Mouse (Mus musculus) subcutaneous adipose tissue, adult 2 months (tissue): ENCODE measurements around the gene E2f8. TPM values are rescaled to one million over a fixed set of nuclear protein-coding genes. Genes with fewer than 3 reads are reported as not detected.

ENCODE experiments used
- polyA plus RNA-seq: library from polyadenylated mRNA; depleted of rRNA; stranded (reverse); fragments of >200 nt; gene quantifications from 2 replicates; pipeline ENCODE4 v1.2.3, GENCODE M21; 2012; ENCODE audit warnings: low replicate concordance; rRNA removed

E2f8 gene
- 0.37 and 3.3 TPM in 2 replicates for polyA plus RNA-seq

DNA sequence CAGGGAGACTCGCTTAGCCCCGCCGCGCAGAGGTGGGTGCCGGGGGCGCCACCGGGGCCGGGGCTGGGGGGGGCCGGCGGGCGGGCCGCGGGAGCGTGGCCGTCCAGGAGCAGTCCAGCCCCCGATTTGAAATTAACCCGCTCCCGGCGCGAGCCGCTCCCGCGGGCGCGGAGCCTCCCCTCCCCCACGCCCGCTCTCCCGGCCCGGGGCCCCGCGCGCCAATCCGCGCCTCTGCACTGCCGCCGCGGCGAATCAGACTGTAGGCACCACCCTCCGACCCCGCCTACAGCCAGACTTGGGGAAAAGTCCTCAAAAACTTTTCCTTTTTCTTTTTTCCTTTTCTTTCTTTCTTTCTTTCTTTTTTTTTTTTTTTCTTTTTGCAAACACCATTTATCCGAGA is at the start of gene E2f8:
Gene E2f8, minus strand, starts transcription at position 111 of the 400 bp plus-strand sequence.

GRCm38 (mm10) chr7:48908521-48909341 is 27.3 kb upstream of the E2f8 start, which contains the start of gene Nav2:
Nav2 (plus strand) TSS chr7:48908716.

GRCm38 (mm10) chr7:48847820-48848650 is 33.4 kb downstream of the E2f8 start, which contains the start of gene Csrp3:
Csrp3 (minus strand) TSS chr7:48848033.

Other genes starting within 250 kb of the E2f8 start
- not detected in 2 replicates for gene Mrgprb3, start 237.8 kb downstream of the E2f8 start, polyA plus RNA-seq
- 10.2 and 15.0 TPM in 2 replicates for gene Zdhhc13, start 92.6 kb downstream of the E2f8 start, polyA plus RNA-seq
- gene Csrp3, start 33.6 kb downstream of the E2f8 start, polyA plus RNA-seq: not detected in 2 replicates
- gene Nav2, start 27.1 kb upstream of the E2f8 start, polyA plus RNA-seq: 1.5 and 12.0 TPM in 2 replicates